Mouse (Mus musculus): ENCODE measurements around the gene Esr2.
"Not testable (repeated sequence)": the region's sequence is repeated elsewhere in the genome, so short reads cannot be mapped to it uniquely, and the experiment has no call there.

The Esr2 gene

DNA sequence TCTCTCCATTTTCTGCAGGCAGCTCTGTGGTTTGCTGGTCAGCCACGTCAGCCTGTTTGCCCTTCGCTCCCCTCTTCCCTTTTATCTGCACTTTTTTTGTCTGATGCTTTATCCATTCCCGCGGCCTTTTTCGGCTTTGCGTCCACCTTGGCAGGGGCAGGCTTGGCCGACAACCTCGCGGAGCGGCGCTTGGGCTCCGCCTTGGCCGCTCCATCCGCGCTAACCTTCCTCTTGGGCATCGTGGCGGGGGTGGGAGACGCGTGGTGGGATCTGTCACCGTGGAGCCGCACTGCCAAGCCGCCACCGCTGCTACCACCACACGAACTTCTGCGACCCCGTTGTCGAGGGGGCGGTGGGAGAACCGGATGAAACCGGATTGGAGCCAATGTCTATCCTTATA, 24.7 kb downstream of the Esr2 start:
- DNase-seq (ENCODE audit: low read depth) = not testable (repeated sequence)

DNA sequence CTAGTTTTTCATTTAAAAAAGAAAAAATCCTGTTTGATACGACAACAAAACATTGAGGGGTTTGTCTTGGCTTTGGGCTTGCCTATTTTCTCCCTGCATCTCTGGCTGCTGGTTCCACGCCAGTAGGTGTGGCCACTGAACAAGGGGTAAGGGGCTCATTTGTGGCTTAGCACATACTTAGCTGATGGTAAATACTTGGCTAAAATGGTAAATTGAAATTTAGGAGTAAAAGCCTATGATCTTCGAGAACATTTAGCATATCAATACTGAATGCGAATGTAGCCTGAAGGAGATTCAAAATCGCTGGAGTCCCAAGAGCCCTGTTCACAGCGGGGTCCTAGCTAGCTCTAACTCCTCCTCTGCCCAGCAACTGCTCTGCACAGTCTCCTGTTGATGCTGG, 40.4 kb downstream of the Esr2 start:
- no peak for DNase-seq (ENCODE audit: low read depth)

DNA sequence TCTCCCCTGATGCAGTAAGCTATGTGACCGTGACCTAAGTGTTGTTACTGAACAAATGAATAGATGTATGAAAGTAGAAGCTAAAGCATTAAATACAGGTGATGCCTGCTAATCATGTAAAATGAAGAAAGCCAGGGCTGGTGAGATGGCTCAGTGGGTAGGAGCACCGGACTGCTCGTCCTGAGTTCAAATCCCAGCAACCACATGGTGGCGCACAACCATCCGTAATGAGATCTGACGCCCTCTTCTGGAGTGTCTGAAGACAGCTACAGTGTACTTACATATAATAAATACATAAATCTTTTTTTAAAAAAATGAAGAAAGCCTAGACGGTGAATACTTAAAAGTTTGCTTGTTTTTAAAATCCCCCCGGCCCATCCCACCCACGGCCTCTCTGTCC, 44.0 kb downstream of the Esr2 start:
- not testable (repeated sequence) for DNase-seq (ENCODE audit: low read depth)

DNA sequence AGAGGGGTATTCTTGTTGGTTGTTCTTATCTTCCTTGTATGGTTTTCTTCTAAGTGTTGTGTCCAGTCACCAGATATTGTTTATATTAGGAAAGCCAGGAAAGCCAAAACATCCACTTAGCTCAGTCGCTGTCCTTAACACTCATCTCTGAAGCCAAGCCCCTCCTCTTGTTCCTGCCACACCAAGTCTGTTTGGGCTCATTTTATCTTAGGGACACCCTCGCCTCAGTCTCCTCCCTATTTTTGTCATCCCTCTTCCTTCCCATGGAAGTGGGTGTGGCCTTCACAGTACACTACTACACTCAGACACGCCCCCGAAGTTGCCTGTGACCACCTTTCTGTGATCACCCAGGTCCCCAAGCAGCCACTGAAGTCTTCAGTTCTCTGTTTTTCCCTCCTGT, 44.5 kb downstream of the Esr2 start:
- DNase-seq (ENCODE audit: low read depth) = no peak

DNA sequence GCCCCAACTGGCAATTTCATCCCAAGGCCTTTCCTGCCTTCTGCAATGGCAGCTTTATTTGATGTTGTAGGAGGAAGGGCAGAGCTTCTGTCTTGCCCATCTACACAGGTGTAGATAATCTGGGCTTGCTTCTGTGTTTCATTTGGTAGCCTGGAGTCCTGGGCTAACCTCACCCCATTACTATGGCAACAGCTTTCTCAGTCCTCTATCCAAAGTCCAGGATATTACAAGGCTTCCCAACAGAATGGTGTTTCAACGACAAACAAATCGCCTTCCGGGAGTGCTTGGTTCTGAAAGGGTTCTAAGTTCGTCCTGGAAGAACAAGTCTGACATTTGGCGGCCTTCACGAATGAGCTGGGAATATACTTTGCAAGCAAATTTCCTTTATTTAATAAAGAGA, 46.2 kb downstream of the Esr2 start:
- no peak for DNase-seq (ENCODE audit: low read depth)

DNA sequence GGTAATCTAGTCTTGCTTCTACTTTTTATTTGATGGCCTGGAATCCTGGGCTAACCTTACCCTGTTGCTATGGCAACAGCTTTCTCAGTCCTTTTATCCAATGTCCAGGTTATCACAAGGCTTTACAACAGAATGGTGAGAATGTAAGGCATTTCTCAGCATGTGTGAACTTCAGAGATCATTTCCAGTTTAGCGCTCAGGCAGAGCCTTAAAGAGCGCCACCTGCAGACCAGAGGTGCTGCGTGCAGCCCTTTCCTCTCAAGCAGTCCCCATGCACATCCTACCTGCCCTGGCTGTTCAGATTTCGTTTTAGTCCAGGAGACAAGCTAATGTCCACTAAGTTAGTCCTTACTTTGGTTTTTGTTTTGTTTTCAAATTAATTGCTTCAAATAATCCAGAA, 46.8 kb downstream of the Esr2 start:
- peak; percentile 74 for DNase-seq (ENCODE audit: low read depth)

DNA sequence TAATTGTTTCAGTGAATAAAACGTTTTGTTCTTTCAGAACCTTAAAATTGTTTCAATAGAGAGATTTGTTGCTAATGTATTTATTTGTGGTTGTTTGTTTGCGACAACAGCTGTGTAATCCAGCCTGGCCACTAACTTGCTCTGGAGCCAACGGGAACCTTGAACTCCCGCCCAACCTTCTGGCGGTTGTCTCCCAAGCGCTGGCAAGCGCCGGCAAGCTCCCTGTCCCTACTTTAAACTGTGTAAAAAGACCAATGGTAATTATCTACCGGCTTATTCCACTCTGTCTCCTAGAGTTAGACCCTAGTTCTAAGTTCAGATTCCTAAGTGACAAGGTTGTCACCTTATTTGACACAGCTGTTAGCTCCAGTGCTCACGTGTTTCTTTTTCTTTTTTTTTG, 48.2 kb downstream of the Esr2 start:
- no peak for DNase-seq (ENCODE audit: low read depth)

DNA sequence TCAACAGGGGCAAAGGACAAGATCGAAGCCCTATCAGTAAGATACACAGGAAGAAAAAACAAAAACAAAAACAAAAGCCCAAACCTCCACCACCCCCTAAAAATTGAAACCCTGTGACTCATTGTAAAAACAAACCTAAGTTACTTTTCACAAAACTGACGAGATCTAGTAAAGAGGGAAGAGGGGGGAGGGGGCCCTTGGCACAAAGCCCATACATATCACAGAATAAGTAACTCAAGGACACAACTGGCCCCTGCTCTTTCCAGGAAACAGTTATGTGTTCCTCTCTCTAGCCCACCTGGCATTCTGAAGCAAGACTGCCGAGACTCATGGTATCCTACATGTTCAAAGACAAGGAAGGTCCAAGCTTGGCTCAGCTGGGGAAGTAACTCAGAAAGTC, 48.8 kb downstream of the Esr2 start:
- no peak for DNase-seq (ENCODE audit: low read depth)

DNA sequence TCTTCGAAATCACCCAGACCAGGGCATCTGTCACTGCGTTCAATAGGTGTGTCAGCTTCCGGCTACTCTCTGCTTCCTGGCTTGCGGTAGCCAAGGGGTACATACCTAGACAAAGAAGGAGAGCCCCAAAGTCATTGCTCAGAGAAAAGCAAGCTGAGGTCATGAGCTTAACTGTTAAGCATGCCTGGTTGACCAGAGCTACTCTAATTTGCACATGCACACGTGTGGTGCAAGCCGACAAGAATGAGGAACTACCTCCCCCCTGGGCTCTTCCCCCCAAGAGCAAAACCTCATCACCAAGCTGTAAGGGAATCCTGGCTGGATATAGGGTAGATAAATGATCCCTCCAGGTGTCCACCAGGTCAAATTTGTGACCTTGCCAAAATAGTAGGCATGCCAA, 53.8 kb downstream of the Esr2 start:
- no peak for DNase-seq (ENCODE audit: low read depth)

DNA sequence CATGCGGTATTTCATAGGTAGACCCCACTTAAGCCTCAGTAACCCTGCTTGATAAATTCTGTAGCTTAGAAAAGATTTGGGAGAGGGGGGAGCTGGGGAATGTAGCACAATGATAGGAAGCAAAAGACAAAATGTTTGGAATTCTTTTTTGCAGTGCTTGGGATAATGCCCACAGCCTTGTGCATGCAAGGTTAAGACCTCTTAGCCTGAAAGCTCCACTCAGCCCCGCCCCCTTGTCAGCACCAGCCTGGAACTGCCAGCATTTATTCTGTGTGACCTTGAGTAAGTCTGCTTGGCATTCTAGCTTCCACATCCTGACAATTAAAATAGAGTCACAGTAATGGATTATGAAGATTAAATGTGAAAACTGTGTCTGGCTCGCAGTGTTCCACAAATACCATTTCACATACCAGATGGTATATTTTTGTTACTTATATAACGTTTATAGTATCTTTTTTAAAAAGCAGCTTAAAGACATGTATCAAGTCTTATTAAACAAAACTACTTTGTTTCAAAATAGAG, 59.4 kb downstream of the Esr2 start:
- DNase-seq (ENCODE audit: low read depth) = no peak

DNA sequence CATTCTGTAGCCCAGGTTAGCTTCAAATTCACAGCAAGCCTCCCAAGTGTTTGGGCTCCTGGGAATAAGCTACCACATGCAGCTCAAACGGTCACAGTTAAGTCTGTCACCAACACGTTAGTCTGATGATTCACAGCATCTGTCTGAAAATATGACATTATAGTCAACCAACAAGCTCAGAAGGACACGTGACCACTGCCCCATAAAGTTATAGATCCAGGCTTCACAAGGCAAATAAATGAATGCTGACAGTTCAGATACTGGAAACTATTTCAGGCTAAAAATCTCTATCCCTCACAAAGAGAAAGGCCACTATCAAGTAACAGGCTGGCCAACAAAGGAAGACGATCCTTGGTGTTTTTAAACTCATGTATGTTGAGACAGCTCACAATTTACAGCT, 60.5 kb downstream of the Esr2 start:
- no peak for DNase-seq (ENCODE audit: low read depth)

DNA sequence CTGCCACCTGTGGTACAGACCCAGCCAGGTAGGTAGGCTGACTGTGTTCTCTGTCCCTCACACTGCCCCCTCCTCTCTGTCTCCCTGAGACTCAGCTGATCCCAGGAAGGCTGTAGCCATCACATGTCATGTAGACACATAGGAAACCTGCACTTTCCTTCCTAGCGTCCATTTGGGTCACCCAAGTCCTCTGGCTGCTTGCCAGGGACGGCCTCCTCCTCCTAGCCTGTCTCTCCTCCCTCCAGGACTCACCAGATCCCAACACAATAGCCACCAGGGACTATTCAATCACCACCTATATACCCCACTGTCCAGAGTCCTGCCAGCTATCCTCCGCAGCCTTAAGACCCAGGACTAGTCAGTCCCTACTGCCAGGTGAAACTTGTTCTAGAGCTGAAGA, 66.0 kb downstream of the Esr2 start:
- DNase-seq (ENCODE audit: low read depth) = no peak

DNA sequence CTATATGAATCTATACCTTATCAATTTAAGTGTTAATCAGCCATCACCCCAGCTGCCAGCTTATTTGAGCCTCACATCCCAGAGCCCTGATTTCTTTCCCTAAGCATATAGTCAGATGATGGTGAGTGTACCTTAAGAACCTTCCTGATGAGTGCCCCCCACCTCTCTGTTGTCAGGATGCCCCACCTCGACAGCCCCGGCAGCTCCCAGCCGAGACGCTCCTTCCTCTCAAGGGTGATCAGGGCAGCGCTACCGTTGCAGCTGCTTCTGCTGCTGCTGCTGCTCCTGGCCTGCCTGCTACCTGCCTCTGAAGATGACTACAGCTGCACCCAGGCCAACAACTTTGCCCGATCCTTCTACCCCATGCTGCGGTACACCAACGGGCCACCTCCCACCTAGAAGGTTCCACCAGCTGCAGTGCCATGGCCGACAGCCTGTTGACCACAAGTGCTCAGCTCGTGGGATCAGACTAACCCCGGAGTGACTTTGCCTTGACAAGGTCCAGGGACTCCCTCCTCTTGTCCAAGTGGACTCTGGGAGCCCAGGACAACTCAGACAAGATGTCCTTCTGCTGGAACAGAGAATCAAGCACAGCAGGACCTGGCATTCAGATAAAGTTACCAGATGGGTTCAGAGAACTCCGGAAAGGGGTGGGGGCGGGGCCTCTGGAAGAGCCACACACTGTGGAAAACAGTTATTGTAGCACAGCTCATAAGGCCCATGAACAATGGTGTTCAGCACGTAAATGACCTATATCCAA, 67.2 kb downstream of the Esr2 start:
- no peak for DNase-seq (ENCODE audit: low read depth)

DNA sequence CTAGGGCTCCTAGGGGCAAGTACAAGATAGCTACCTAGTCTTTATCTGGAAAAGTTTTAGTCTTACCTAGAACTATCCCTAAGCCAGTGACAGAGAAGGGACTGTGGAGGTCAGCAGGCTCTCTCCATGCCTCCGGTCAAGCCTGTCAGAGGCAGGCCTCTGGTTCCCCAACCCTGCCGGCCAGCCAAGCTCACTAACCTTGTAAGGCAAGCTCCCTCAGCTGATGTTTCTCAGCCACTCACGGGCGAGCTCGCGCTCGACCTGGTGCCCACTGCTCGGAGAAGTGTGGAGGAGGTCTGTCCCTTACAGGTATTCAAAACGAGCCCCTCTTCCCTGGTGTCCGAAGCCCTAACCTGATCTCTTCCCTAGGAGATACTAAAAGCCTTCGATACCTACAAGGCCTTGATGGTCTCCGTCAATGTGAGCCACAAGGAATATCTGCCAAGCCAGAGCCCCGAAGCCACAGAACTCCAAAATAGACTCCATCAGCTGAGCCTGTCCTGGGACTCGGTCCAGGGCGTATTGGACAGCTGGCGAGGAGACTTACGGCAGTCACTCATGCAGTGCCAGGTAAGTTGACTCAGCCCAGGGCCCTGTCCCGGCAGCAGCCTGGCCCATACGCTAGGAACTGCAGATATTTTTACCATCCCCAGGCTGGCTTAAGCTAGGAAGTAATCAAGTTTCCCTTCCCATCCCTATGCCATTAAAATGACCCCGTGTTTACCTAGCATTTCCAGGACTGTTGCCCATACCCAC, 72.3 kb downstream of the Esr2 start:
- DNase-seq (ENCODE audit: low read depth) = no peak

DNA sequence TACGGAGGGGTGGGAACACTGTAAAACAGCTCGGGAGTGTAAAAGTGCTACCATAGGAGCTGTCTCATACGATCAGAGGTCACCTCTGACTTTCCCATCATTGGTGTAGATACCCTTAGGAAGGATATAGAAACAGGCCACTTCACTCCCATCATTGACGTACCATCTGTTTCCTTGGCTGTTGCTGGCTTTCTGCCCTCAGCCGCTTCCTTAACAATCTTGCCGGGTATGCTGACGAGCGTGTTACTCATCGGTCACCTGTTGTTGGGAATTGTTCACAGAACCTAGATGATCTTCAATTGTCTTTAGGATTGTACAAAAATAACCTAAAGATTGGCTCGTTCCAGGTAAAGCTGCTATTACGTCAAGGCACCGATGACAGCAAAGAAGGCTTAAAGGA, 74.4 kb downstream of the Esr2 start:
- no peak for DNase-seq (ENCODE audit: low read depth)

DNA sequence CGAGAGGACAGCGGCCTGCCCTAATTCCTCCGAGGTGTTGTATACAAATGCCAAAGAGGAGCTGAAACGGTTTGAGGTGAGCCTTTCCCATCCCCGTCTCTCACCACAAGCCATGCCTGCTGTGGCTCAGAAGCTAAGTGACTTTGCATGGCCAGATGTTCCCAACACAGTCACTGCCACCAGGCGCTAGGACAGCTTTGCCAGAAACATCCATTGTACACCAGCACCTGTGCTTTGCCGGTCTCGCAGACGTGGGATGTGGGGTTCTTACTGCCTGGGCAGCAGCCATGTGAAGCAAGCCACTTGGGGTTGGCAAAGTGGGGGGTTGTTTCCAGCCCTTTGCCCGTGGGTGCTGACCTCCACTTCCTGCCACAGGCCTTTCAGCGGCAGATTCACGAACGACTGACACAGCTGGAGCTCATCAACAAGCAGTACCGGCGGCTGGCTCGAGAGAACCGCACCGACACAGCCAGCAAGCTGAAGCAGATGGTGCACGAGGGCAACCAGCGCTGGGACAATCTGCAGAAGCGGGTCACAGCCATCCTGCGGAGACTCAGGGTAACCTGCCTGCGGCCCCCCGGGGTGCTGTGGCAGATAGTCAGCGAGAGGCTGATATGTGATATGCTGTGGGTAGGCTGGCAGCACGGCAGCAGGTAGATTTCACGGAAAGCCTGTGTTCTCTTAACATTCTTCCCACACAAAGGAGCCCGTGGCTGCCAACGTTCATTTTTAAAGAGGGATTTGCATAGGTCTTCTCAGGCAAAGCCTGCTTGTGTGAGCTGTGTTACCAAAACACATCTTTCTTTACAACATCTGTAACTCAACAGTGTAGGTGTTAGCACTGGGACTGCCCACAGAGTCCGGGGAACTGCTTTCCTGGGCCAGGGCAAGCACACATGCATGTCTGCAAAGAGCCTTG, 81.7 kb downstream of the Esr2 start:
- peak; percentile 55 for DNase-seq (ENCODE audit: low read depth)

DNA sequence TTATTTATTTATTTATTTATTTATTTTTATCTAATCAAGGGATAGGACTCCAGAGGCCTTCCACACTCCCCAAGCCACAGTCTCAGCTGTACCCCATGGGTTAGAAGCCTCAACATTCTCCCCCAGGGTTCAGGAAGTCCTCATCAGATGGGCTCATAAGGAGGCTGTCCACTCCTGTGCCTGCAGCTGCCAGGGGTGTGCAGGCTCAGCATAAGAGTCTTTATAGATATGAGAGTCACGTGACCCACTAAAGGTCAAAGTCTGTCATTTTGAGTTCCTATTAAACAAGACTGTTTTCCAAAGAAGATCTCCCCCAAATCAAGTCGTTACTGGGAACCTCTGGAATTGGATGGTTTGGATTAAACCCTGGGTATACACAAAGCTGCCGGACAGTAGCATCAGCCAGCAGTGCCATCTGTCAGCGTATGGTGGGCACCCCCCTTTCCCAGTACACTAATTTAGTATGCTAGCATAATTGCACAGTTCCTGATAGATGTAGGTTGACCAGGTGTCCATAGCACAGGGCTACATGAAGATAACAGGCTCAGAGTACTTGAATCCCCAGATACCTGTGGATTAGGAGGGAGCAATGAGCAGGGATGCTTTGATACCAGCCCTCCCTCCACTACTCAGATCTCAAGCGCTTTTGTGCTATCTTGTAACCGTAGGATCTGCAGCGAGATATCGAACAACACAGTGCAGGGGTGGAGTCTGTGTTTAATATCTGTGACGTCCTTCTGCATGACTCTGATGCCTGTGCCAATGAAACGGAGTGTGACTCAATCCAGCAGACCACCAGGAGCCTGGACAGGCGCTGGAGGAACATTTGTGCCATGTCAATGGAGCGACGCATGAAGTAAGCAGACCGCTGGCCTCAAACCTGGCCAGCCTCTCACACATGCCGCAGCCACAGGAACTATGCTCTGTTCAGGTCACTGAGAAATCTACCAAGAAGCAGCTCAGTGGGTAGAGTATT, 83.2 kb downstream of the Esr2 start:
- no peak for DNase-seq (ENCODE audit: low read depth)

DNA sequence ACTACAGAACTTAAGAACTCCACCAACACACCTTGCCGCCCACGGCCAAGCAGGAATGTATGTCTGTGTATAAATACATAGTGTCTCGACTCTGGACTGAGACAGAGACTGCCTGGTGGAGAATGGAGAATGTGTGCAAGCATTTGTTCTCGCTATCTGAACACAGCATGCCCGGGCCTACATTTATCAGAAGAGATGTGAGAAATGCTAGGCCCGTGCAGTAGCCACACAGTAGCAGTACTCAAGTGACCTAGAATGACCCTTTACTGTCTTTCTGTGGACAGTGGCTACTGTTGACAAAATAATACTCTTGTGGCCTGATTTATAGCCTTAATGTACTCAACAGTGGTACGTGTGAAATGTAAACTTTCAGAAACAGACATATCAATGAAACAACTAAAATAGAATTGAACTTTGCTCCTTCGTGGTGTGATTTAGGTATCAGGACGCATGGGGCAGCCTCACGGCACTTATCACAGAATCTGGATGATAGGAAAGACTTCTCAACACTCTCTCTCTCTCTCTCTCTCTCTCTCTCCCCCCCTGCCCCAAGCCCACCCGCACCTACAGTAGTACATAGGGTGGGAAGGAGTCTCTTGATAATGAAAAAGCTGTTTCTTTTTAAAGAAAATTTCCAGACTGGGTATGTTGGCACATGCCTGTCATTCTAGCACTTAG, 84.1 kb downstream of the Esr2 start:
- no peak for DNase-seq (ENCODE audit: low read depth)

DNA sequence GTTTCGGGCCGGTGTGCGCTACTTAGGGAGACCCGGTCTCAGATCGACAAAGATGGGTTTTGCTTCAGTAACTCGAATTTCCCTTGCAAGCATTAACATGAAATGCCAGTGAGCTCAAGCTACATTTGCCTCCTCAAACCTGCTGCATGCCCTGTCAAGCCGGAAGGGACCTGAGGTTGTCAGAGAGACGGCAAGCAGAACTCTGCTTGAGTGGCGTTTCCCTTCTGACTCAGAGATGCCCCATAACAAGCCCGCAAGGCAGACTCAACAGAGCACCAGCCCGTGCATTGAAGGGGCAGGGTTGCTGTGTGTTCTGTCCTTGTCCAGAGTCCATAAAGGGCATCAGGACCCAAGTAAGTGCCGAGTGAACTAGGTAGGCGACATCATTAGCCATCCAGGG, 90.0 kb downstream of the Esr2 start:
- DNase-seq (ENCODE audit: low read depth) = peak; percentile 79
